Mouse (Mus musculus): Measurements from ENCODE around the gene Tesk2. TPM values are rescaled to one million over a fixed set of nuclear protein-coding genes. Genes with fewer than 3 reads are reported as not detected.

Tesk2 gene
- polyA plus RNA-seq, 1 experiment from 2014 or later: 2.6 TPM

DNA sequence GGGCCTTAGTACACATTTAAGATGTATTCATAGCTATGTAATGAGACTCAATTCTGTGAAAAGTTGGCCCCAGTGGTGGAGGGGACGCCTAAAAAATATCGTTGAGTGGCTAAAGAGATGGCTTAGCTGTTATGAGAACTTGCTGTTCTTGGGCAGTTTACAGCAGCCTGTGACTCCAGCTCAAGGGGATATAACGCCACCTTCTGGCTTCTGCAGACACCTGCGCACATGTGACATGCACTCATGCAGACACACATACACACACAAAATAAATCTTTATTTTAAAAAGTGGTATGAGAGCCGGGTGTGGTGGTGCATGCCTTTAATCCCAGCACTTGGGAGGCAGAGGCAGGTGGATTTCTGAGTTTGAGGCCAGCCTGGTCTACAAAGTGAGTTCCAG lies 55.6 kb downstream of the Tesk2 start:
- no peaks in the 10 kb centered on the region for H3K36me3 ChIP-seq (replicated peaks)
- no peaks in the 10 kb centered on the region for H3K27me3 ChIP-seq (replicated peaks)
- H3K27ac ChIP-seq: no peak overlapping the region
- H3K4me2 ChIP-seq: no peak overlapping the region
- no peak overlapping the region for H3K9ac ChIP-seq
- ATAC-seq (replicated peaks): no peak
- WGBS: 95% methylated on average over 5 of the region's 5 CpGs
- no peaks in the 10 kb centered on the region for H3K9me3 ChIP-seq
- H3K4me3 ChIP-seq: no peak overlapping the region
- no peaks in the 10 kb centered on the region for H3K4me1 ChIP-seq

DNA sequence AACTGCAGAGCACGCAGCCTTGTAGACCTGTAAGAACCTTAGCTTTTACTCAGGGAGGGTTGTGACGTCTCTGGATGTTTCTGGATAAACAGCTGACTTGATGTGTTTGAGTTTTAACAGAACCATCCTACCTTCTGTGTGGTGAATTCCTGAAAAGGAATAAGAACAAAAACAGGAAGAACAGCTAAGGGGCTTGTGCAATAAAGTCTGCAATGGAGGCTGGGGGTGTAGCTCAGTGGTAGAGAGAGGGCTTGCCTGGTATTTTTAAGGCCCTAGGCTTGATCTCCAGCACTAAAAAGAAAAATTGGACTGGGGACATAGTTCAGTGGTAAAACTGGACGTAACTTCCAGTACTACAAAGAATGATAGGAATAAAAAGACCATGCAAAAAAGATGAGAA lies 56.3 kb downstream of the Tesk2 start:
- no peak overlapping the region for H3K4me3 ChIP-seq
- no peak overlapping the region for H3K4me2 ChIP-seq
- WGBS: 93% methylated on average over 3 of the region's 3 CpGs

DNA sequence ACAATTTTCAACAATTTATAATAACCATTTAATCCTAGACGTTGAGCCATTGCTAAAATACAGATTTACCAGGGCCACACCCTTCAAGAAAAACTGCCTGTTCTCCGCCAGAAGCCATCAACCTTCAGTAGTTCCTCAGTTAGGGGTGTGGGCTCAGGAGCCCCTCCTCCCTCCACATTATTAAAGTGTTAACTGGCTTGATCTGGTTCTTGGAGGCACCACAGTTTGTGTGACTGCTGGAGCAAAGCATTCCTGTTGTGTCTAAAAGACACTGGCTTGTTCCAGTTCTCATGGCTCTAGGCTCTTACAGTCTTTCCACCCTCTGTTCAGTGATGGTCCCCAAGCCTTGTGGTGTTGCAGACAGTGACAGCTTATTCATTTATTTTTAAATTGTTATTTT lies 59.8 kb downstream of the Tesk2 start:
- Histone ChIP-seq H3K9me3 (no peaks in the 10 kb centered on the region), H3K36me3 (replicated peaks) (no peaks in the 10 kb centered on the region), H3K4me2 (no peak overlapping the region), H3K9ac (no peak overlapping the region), H3K27ac (no peak overlapping the region), H3K27me3 (replicated peaks) (no peaks in the 10 kb centered on the region), H3K4me1 (no peaks in the 10 kb centered on the region; the same call in 1 of the 2 replicates), H3K4me3 (no peak overlapping the region)
- 85% methylated on average over 2 of the region's 2 CpGs for WGBS
- no peak for ATAC-seq (replicated peaks)

More for the DNA sequence above, 56.3 kb downstream of the Tesk2 start:
- Histone ChIP-seq H3K27ac (no peak overlapping the region), H3K4me1 (no peaks in the 10 kb centered on the region; the same call in 1 of the 2 replicates), H3K9ac (no peak overlapping the region), H3K36me3 (replicated peaks) (no peaks in the 10 kb centered on the region), H3K9me3 (no peaks in the 10 kb centered on the region), H3K27me3 (replicated peaks) (no peaks in the 10 kb centered on the region)
- no peak for ATAC-seq (replicated peaks)

DNA sequence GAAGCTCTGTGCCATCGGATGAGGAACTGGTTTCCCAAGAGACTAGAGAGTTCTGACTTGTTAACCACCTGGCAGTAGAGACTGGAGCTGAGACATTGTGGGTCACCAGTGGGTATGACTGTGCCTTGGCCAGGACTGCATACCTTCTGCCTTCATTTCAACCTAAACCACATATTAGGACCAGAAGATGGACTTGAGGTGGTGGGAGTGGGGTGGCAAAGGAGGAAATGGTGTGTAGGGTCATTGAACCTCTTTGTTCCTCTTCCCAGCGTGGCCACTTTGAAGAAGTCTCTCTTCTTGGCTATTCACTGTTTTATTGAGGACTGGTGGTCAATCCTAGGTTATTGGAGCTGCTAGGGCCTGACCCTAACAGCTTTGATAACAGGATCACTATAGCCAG lies 60.6 kb downstream of the Tesk2 start:
- ATAC-seq (replicated peaks): no peak
- 40% methylated on average over 2 of the region's 2 CpGs for WGBS
- H3K4me1 ChIP-seq: no peaks in the 10 kb centered on the region; the same call in 1 of the 2 replicates
- no peak overlapping the region for H3K27ac ChIP-seq
- H3K27me3 ChIP-seq (replicated peaks): no peaks in the 10 kb centered on the region
- H3K4me2 ChIP-seq: no peak overlapping the region
- no peaks in the 10 kb centered on the region for H3K36me3 ChIP-seq (replicated peaks)
- H3K9me3 ChIP-seq: no peaks in the 10 kb centered on the region
- no peak overlapping the region for H3K4me3 ChIP-seq
- H3K9ac ChIP-seq: no peak overlapping the region

DNA sequence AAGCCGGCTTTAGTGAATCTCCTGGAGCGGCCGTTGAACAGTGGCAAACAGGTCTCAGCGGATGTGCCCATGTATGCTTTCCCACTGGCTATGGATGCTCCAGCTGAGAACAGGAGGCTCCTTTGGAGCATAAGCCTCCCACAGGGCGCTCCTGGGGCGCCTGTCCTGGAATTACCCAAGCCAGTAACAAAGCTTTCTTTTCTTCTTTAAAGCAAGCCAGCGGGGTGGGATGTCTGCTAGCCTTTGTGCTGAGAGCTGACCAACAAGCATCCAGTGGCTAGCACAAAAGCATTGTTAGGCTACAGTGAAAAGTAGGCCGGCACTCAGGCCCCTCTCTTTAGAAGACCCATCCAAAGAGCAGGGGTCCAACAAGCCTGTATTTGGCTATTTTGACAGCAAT lies 61.4 kb downstream of the Tesk2 start:
- ATAC-seq (replicated peaks): no peak
- 3% methylated on average over 8 of the region's 8 CpGs for WGBS
- Histone ChIP-seq H3K36me3 (replicated peaks) (no peaks in the 10 kb centered on the region), H3K4me1 (no peaks in the 10 kb centered on the region; the same call in 1 of the 2 replicates), H3K4me2 (no peak overlapping the region), H3K9ac (no peak overlapping the region), H3K27me3 (replicated peaks) (no peaks in the 10 kb centered on the region), H3K9me3 (no peaks in the 10 kb centered on the region), H3K27ac (no peak overlapping the region), H3K4me3 (no peak overlapping the region)

DNA sequence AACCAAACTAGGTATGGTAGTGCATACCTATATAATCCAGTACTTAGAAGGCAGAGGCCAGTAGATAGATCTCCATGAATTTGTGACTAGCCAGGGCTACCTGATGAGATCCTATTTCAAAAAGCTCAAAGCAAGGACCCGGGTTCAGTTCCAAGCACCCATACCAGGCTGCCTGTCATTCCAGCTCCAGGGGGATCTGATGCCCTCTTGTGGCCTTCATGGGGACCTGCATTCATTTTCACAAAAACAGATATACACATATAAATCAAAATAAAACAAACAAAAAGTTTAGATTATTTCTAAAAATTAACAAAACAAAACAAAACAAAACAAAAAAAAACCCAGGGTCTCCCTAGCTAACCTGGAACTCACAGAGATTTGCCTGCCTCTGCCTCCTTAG lies 65.8 kb downstream of the Tesk2 start:
- Histone ChIP-seq H3K4me1 (peaks cover 3% of the 10 kb centered on the region; the same call in 1 of the 2 replicates), H3K4me3 (no peak overlapping the region), H3K36me3 (replicated peaks) (no peaks in the 10 kb centered on the region), H3K4me2 (no peak overlapping the region), H3K9me3 (no peaks in the 10 kb centered on the region), H3K27me3 (replicated peaks) (no peaks in the 10 kb centered on the region), H3K27ac (no peak overlapping the region), H3K9ac (no peak overlapping the region)
- WGBS: 90% methylated on average over 1 of the region's 1 CpGs
- no peak for ATAC-seq (replicated peaks)

DNA sequence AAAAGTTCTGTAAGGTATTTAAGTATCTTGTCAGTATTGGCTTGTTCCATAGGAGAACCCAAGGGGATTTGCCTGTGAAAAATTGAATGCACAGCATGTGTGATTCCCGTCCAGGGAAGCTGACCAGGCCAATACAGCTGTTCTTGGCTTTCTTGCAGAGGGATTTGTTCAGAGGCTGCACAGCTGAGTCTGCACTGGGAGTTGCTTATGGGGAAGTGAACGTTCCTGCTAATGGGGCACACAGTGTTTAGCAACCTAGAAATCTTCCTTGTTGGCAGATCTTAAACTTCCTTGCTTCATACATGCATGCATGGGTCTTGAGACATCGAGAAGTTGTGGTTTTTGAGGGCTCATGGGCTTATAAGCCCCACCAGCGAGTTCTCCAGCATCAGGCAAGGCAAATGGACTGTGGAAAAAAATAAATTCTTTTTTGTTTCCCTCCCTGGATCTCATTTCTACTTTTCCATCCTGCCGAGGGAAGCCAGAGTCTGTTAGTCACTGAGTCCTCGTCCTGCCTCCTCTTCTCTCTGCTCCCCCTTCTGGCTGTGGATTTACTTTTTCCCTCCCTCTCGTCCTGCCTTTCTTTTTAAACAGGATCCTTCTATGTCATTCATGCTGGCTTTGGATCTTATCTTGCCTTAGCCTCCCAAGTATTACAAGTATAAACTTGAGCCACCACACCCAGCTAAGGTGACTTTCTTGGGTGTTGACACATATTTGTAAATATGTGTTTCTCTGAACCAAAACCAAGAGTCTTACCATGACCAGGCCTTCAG lies 67.4 kb downstream of the Tesk2 start:
- no peak for ATAC-seq (replicated peaks)
- 42% methylated on average over 7 of the region's 7 CpGs for WGBS
- H3K27ac ChIP-seq: no peak overlapping the region

DNA sequence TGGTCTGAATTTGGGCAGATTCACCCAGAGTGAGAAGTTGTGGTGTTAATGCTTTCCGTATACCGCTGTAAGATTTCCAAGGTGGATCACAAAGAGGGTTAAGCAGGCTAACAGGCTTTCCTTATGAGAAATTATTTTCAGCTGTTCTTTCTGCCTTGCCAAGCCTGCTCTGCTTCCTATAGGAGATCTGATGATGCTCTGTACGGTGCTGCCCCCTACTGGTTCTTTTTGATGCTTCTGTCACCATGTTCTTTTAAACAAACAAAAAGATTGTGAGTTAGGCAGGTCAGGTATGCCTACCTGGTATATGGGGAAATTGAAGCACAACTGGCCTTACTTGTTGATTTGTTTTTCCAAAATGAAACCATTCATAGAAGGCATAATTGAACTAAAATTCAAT lies 68.2 kb downstream of the Tesk2 start:
- no peak overlapping the region for H3K4me3 ChIP-seq
- ATAC-seq (replicated peaks): peak; percentile 72
- H3K4me2 ChIP-seq: no peak overlapping the region
- H3K4me1 ChIP-seq: 0 out of 2 replicates have a peak, but pooled peaks cover 3% of the 10 kb centered on the region
- H3K9me3 ChIP-seq: no peaks in the 10 kb centered on the region
- H3K9ac ChIP-seq: no peak overlapping the region
- H3K36me3 ChIP-seq (replicated peaks): no peaks in the 10 kb centered on the region
- H3K27ac ChIP-seq: no peak overlapping the region
- WGBS: 5% methylated on average over 3 of the region's 3 CpGs
- no peaks in the 10 kb centered on the region for H3K27me3 ChIP-seq (replicated peaks)

More for the DNA sequence above, 67.4 kb downstream of the Tesk2 start:
- H3K4me3 ChIP-seq: no peak overlapping the region
- no peak overlapping the region for H3K4me2 ChIP-seq
- no peaks in the 10 kb centered on the region for H3K9me3 ChIP-seq
- H3K9ac ChIP-seq: no peak overlapping the region
- 0 out of 2 replicates have a peak, but pooled peaks cover 3% of the 10 kb centered on the region for H3K4me1 ChIP-seq
- H3K36me3 ChIP-seq (replicated peaks): no peaks in the 10 kb centered on the region
- no peaks in the 10 kb centered on the region for H3K27me3 ChIP-seq (replicated peaks)

DNA sequence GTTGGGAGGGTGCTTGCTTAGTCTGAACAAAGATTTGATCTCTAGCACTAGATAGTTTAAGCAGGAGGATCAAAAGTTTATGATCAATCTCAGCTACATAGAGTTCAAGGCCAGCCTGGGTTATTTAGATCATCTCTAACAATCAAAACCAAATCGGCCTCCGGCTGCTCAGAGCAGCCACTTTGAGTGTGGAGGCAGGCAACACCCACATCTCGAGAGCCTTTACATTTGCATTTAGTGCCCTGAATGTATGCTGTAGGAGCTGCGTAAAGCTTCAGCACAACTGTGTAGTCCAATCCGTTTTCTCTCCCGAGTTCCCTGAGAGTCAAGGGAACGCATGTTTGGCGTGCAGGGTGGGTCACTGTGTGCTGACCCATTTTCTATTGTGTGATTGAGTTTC lies 71.7 kb downstream of the Tesk2 start:
- Histone ChIP-seq H3K4me1 (0 out of 2 replicates have a peak, but pooled peaks cover 3% of the 10 kb centered on the region), H3K4me2 (no peak overlapping the region), H3K4me3 (no peak overlapping the region), H3K27ac (no peak overlapping the region), H3K9ac (no peak overlapping the region), H3K27me3 (replicated peaks) (no peaks in the 10 kb centered on the region), H3K36me3 (replicated peaks) (no peaks in the 10 kb centered on the region), H3K9me3 (no peaks in the 10 kb centered on the region)
- no peak for ATAC-seq (replicated peaks)
- 89% methylated on average over 8 of the region's 8 CpGs for WGBS

DNA sequence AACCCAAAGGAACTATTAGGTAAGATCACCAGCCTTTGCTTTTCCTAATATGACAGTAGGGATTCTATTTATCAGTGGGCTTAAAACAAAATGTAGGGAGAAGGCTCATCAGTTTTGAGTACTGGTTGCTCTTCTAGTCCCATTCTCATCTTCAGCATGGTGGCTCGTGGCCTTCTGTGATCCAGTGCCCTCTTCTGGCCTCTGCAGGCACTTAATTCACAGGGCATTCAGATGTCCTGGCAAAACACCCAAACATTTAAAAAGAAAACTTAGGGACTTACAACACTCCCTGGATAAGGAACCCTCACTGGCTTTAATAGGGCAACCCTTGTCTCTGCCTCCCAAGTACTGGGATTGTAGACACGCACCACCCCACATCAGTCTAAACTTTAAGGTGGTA lies 73.5 kb downstream of the Tesk2 start:
- no peaks in the 10 kb centered on the region for H3K27me3 ChIP-seq (replicated peaks)
- 79% methylated on average over 2 of the region's 2 CpGs for WGBS
- no peak overlapping the region for H3K9ac ChIP-seq
- H3K9me3 ChIP-seq: no peaks in the 10 kb centered on the region
- no peak overlapping the region for H3K27ac ChIP-seq
- ATAC-seq (replicated peaks): no peak
- H3K36me3 ChIP-seq (replicated peaks): no peaks in the 10 kb centered on the region
- H3K4me3 ChIP-seq: no peak overlapping the region
- no peak overlapping the region for H3K4me2 ChIP-seq
- no peaks in the 10 kb centered on the region for H3K4me1 ChIP-seq

DNA sequence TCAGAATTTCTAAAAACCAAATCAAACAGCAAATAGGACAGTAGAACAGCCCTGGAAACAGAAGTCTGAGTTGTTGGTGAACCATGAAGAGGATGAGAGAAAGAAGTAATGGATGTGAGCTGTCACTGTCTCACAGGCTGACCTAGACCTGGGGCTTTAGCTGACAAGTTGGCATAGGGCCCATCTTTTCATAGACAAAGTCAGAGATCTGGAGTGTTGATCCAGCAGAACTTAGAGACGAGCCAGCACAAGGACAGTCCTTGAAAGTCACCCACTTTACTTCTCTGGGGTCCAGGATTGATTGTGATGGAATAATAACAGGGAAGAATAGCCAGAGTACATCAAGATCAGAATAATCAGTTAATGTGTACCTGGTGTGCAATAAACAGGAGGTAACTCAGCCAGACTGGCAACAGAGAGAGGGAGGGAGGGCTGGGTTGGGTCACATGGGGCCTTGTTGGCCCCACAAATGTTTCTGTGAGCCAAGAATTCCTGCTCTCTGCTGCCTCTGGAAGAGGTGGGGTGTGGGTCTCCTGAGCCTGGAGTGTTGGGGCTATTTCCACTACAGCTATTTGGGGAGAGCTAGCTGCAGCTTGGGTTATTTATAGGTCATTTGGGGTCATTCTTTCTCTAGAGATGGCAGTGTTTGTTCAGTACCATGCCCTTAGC lies 75.8 kb downstream of the Tesk2 start:
- H3K36me3 ChIP-seq (replicated peaks): no peaks in the 10 kb centered on the region
- no peak overlapping the region for H3K4me2 ChIP-seq
- no peaks in the 10 kb centered on the region for H3K9me3 ChIP-seq
- no peak overlapping the region for H3K9ac ChIP-seq
- H3K27me3 ChIP-seq (replicated peaks): no peaks in the 10 kb centered on the region
- H3K4me1 ChIP-seq: no peaks in the 10 kb centered on the region
- ATAC-seq (replicated peaks): no peak
- no peak overlapping the region for H3K4me3 ChIP-seq
- 91% methylated on average over 1 of the region's 1 CpGs for WGBS
- no peak overlapping the region for H3K27ac ChIP-seq

DNA sequence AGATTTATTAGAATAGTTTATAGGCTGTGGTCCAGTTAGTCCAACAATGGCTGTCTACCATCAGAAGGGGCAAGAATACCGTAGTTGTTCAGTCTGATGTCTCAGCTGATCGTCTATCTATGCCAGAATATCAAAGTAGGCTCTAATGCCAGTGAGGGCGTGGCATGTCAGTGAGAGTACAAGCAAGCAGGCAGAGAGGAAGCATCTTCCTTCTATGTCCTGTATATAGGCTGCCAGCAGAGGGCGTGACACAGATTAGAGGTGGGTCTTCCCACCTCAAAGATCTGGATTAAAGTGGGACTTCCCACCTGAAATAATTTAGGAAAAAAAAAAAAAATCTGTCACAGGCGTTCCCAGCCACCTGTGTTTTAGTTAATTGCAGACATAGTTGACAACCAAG lies 79.2 kb downstream of the Tesk2 start:
- Histone ChIP-seq H3K36me3 (replicated peaks) (peaks cover 19% of the 10 kb centered on the region; the same call in 1 of the 2 replicates), H3K27me3 (replicated peaks) (no peaks in the 10 kb centered on the region), H3K27ac (no peak overlapping the region), H3K4me1 (no peaks in the 10 kb centered on the region), H3K9ac (no peak overlapping the region), H3K9me3 (no peaks in the 10 kb centered on the region), H3K4me3 (no peak overlapping the region), H3K4me2 (no peak overlapping the region)
- WGBS: 39% methylated on average over 5 of the region's 5 CpGs
- no peak for ATAC-seq (replicated peaks)

All from midbrain, embryonic 15.5 days (tissue).